Mouse (Mus musculus) ES-CJ7 (cell line): ENCODE measurements around the gene Unc93a.
"Not testable (repeated sequence)": the region's sequence is repeated elsewhere in the genome, so short reads cannot be mapped to it uniquely, and the experiment has no call there.

Source experiments
- DNase-seq: peaks from one replicate; pipeline ENCODE4 v3.0.0; 2011; ENCODE audit warnings: low read depth, low spot score

The Unc93a gene

GRCm38 (mm10) chr17:13069227-13069626, 62.4 kb downstream of the Unc93a start:
- not testable (repeated sequence) for DNase-seq

- DNase-seq: not testable (repeated sequence)
Observed at GRCm38 (mm10) chr17:13067864-13068385, 63.7 kb downstream of the Unc93a start.

GRCm38 (mm10) chr17:13062882-13063281, 68.7 kb downstream of the Unc93a start:
- not testable (repeated sequence) for DNase-seq

GRCm38 (mm10) chr17:13060804-13061203, 70.8 kb downstream of the Unc93a start, which contains the start of gene Tcp10b:
Tcp10b (plus strand) TSS chr17:13061104.
- DNase-seq: not testable (repeated sequence)
